Mouse (Mus musculus): ENCODE measurements around the gene Znhit6.
A peak's percentile ranks its signal among the peaks of the same experiment; 100 is the strongest.

The Znhit6 gene

DNA sequence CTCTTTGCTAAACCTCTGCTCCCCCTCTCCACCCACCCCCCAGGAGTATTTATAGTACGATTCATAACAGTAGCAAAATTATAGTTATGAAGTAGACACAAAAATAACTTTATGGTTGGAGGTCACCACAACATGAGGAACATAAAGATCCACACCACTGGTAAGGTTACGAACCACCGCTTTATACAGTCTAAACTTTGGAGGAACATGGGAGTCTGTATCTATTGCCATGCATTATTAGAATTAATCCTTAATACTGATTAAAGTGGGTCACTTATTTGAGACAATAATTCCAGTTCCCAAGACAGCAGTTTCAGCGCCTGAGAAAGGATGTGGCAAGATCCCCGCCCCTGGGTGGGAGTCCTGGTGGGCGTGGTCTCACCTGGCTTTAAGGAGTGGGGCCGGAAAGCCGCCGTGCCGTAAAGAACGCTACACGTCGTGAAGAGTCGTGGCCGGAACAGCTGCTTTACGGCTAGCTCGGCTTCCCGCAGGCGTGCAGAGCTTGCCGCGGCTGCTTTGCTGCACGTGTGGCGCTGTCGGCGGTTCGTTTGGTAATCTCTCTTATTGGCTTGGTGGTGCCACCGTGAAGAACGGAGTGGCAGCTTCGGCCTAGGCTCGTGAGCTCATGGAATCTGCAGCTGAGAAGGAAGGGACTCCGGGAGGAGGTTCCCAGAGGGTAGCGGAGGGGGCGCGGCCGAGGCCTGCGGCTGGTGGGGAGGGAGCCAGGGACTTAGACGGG lies at the start of gene Znhit6:
Gene Znhit6 (plus strand): TSS at position 463 of the 739 bp plus-strand sequence.
- DNase-seq: peak; percentile 92

DNA sequence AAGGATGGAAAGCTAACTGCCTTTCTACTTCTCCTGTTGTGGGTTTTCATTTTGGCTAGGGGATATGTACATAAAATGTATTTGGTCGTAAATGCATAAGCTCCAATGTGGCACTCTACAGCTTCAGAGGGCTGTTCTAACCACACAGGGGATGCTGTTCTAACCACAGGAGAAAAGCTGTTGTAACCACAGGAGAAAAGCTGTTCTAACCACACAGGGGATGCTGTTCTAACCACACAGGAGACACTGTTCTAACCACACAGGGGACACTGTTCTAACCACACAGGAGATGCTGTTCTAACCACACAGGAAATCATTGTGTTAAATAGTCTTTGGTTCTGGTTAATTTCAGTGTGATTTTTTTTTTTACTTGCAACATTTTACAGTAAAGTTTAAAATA lies 38.1 kb upstream of the Znhit6 start:
- DNase-seq: no peak

DNA sequence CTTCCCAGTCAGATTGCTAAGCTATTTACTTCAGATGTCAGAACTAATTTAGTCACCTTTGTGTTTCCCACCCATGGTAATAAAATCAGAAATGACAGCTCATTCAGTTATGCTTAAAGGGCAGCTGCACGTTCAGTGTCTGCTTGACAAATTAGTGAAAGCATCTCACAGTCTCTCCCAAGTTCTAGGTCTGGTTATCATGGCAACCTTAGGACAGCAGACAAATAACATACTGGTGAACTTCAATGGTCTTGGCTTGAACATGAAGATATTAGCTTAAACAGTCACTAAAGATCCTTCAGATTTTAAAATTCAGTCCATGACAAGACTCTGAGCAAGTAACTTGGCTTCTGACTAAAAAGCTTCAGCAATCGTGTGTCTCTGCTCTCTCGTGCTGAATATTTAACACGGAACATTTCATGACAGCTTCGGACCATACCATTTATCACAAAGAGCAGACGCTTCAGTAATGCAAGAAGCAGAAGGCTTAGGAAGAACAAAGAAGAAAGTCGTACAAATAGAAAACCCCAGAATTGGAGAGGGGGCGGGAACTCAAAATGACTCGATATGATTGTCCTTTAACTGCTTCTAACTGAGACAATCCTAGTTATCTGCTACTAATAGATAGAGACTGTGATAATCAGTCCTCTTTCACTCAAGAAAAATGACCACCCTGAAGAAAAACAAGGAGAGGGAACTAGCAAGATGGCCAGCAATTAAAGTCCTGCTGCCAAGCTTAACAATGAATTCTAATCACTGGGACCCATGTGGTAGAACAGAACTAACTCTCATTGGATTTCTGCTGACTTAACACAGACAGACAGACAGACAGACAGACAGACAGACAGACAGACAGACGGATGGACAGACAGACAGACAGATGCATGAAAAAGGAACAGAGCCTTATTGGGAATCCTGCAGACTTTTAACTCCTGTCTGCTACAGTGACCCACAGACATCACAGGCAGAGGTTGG lies 27.3 kb upstream of the Znhit6 start:
- DNase-seq: no peak

DNA sequence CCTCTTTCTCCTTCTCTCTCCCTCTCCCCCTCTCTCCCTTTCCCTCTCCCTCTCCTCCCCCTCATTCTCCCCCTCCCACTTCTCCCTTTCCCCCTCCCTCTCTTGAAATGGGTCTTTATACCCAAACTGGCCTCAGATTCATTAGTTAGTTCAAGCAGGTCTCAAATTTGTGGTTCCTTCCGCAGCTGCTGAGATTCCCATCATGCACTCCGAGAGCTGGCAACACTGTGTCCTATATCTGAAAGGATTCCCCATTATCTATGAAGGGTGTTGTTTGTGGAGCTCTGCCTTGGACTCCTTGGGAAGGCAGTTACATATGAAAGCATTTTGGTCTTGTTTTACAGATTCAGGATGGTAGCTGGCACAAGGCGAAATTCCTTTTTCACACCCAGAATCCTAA lies 25.8 kb upstream of the Znhit6 start:
- no peak for DNase-seq

DNA sequence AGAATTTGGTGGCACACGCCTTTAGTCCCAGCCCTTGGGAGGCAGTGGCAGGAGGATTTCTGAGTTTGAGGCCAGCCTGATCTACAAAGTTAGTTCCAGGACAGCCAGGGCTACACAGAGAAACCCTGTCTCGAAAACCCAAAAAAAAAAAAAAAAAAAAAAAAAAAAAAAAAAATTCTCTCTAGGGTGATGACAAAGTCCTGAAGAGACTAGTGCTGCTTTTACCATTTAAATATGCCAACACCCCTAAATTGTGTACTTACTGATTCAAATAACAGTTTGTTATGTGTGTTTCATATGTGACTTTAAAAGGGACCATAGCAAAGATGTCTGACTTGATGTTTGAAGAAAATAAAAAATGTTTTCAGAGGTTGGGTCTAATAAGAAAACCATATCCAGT lies 21.6 kb upstream of the Znhit6 start:
- DNase-seq: no peak

DNA sequence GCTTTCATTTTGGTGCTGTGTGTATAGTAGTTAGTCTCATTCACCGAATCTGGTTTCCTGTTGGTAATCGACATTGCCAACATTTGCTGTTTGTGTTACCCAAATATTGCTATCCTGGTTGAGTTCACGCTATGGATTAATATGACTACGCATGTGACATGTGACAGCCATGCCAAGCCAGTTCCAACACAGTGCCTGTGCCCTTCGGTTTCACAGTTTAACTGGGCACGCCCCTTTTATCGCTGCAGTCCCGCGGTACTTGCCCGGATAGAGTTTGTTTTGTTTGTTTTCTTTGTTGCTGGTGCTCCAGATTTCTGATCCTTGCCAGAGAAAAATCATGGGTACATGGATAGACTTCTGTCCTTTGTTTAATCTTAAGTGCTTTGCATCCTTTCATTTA lies 19.8 kb upstream of the Znhit6 start:
- no peak for DNase-seq

DNA sequence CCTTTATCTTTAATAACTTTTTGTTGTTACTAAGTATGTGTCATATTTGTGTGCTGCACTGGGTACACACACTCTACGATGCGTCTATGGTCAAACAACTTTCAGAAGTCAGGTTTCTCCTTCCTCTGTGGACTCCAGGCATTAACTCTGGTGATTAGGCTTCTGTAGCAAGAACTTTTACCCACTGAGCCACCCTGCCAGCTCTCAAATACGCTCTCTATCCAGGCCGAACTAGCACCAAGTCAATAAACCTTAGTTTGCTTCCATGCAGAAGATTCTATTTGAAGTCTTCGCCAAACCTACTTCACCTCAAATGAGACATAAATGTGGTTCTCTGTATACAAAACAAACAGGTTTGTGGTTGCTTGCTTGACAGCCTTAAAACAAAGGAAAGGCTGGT lies 16.3 kb upstream of the Znhit6 start:
- no peak for DNase-seq

DNA sequence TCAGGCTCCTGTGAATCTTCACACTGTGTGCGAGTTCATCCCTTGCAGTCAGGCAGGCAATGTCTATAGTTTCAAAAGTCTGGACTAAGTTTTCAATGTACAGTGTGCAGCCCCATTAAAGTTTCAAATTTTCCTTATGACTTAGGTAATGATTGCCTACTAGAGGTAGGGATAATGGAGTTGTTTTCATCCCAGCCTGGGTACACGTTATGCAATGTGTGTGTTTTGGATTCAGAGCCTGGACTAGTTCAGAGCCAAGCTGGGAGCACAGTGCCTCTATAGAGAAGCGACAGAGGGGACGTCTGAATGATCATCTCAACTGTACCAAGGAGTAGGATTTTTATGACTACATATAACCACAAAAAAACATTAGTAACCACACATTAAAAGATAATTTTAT lies 15.9 kb upstream of the Znhit6 start:
- DNase-seq: no peak

DNA sequence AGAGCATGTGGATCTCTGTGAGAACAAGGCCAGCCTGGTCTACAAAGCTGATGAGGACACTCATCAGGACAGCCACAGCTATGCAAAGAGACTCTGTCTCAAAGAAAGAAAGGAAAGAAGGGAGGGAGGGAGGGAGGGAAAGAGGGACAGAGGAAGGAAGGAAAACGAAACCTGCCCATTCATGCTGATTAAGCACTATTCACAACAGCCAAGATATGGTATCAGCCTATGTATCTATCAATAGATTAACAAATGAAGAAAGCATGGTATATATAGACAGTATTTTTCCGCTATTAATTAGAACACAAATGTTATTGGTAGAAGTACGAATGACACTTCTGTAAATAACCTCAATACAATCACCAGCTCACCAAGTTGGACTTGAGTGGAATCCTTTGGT lies 1.5 kb upstream of the Znhit6 start:
- no peak for DNase-seq

DNA sequence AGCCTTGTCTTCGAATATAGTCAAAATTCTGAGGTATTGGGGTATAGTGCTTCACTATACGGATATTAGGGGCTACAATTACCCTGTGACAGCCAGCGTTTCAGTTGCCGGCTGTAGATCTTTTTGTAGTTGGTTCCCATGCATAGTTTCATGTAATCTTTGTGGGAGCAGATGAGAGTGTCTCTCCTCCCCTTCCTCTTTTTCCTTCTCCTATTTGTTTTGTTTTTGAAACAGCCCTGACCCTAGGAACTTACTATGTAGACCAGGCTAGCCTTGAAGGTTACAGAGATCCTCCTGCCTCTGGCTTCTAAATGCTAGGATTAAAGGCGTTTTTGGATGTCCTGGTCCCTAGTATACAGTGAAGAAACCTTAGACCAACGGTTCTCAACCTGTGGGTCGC lies 665 bp upstream of the Znhit6 start:
- no peak for DNase-seq

DNA sequence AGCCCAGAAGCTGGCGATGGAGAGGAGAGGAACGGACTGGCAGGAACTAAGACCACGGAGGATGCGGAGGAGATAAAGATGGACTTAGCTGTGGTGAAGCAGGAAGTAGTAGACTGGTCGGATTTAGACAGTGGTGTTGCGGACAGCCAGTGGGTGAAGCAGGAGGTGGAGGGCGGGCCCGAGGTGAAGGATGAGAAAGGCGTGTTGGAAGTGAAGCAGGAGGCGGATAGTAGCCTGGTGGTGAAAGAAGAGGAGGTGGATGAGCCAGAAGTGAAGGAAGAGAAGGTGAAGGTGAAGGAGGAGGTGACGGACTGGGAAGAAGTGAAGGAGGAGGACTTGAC lies 447 bp downstream of the Znhit6 start:
- DNase-seq: no peak

DNA sequence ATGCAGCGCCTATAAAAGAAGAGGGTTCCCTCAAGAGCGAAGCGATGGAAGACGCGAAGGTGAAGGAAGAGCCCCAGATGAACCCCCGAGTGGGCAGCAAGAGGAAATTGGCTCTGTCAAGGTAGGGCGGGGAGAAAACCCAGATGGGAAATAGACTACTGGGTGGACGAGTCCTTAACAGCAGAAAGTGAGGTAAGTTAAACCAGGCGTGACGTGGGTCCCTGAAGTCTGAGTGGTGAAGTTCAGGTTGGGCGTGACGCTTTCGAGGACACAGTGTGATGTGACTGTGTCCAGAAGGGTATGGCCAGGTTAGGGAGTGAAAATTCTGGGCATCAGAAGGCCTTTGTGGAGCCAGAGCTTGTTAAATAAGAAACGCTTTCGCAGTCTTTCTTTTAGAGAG lies 871 bp downstream of the Znhit6 start:
- DNase-seq: no peak

DNA sequence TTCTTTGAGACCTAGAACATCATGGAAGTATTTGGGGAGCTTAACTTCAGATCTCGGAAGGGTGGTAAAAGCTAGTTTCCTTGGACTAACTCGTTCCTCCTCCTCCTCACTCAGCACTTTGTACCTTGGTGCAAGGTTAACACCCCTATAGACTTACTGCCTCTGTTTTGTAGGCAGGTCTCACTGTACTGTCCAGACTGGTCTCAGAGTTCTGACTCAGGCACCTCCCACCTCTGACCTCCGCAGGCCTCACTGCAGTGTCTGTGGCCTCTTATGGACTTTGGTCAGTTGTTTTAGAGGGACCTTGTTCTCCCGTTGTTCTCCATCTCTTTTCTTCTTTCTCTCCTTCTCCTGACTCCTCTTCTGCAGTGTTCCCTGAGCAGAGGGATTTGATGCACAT lies 7.0 kb downstream of the Znhit6 start:
- no peak for DNase-seq

DNA sequence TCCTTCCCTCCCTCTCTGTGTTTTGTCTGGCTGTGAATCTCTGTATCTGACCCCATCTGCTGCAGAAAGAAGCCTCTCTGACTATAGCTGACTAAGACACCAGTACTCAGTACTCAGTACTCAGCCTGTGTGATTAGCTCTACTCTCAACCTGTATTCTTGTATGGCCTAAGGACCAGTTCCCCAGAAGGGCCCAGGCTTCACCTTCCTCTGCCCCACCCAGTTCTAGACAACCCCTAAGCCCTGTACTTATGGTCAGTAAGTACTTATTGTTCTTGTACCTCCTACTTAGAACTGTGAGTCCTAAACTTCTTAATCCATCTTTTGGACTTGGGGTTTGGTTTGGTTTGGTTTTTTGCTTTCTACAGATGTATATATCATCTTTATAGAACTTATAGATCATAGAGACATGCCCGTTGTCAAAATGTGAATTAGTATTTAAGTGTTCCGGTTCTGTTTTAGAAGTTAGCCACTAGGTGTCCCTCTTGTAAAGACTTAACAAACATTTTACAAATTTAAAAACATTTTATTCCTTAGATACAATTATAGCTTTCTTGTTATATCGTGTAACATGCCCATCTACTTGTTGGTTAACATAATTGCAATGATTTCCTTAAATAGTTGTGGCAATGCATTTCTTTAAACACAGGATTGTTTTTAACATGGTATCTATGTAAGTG lies 7.7 kb downstream of the Znhit6 start:
- DNase-seq: no peak

DNA sequence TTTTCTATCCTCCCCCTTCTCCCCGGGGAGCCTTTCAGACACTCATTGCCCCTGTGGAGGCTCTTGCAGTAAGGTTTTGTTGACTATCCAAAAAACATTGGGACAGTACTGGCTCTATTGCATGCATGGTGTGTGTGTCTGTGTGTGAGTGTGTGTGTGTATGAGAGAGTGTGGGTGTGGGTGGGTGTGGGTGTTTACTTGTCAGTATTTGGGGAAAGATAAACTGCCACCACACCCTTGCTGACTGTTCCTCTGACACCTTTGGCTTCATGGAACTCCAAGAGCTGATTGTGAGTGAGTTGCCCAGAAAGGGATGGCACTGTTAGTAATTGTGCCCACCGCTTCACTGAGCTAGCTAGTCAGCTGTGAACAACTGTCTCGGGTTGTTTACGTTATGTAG lies 14.6 kb downstream of the Znhit6 start:
- no peak for DNase-seq

DNA sequence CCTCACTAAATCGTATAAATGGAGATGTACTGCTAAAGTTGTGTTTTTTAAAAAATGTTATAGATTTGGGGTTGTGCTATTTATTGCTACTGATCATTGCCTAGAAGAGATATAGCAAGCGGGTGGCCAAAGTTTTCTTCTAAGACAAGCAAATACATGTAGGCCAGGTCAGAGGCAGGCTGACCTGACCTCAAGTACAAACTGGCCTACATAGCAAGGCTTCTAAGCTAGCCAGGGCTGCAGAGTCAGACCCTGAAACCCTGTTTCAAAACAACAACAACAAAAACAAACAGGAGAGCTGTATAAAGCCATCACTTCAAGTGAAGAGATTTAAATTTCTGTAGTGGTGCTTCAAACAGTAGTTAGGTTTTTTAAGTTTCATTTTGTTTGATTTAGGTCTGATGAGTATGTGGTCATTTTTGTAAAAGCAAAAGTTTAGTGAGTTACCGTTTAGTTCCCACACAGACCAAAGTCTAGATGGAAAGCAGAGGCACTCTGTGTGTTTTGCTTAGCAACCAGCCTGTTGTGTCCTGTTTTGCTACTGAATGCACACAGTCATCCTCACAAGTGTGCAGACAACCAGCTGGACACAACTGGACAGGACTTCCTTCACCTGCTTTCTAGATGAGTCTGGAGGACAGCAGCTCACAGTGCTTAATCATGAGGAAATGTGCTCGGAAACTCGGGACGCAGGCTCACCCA lies 16.0 kb downstream of the Znhit6 start:
- no peak for DNase-seq

DNA sequence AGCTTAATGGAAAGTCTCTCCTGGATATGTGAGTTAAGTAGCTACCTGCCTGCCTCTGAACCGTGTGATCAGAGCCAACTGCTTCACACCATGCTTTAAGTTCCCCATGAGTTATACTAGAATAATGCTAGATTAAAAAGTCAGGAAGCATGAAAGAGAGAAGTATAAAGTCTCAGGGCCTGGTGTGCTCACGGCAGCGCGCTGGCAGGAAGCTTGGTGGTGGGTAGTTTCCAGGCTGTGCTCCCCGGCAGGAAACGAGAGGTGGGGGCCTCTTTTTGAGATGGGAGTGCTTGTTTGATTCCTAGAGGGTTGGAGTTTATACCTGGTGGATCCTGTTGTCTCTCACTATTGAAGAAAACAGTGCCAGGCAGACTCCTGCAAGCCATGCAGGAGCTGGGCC lies 19.3 kb downstream of the Znhit6 start:
- DNase-seq: no peak

DNA sequence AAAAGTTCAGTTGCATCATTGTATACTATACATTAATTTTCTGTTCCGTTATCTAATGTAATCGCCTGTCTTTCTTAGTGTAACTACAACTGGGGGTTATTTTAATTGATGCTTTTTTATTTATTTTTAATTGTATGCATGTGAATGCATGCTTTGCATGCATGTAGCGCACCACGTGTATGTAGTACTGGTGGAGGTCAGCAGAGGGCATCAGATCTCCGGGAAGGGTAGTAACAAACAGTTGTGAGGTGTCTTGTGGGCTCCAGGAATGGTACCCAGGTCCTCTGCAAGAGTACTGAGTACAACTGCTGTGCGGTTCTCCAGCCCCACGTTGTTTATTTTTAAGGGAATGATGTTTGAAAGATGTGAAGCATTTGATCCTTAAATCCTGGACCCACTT lies 23.1 kb downstream of the Znhit6 start:
- no peak for DNase-seq

DNA sequence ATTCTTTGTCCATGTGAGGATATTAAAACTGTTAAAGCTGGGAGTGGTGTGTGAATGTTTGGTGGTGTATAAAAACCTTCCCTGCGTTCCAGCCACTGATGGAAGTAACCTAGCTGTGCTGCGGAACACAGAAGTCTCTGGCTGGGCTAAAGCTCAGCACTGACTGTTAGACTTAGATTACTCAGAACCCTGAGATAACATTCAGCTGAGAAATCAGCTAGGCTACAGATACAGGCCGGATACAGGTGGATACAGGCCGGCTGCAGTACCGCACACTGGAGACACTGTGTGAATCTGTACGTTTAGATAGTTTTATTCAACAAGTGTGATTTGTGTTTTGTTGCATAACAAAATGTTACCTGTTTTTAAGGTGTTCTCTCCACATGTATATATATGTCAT lies 24.8 kb downstream of the Znhit6 start:
- DNase-seq: no peak

DNA sequence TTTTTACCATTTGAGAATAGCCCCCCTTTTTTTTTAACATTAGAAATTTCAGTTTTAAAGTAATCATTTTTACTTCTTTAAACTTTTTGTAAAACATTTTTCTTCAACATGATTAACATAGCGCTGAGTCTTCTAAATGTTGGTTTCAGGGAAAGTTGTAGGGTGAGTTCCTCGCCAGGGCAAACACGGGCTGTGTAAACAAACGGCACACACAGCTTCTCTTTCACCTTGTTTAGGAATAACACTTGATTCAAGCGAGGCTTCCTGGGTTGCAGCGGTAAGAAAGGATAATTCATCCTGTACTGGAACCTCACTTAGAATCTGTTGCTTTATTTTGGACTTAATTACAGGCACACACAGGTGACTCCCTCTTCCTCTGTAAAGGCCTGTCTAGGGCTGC lies 25.3 kb downstream of the Znhit6 start:
- no peak for DNase-seq

DNA sequence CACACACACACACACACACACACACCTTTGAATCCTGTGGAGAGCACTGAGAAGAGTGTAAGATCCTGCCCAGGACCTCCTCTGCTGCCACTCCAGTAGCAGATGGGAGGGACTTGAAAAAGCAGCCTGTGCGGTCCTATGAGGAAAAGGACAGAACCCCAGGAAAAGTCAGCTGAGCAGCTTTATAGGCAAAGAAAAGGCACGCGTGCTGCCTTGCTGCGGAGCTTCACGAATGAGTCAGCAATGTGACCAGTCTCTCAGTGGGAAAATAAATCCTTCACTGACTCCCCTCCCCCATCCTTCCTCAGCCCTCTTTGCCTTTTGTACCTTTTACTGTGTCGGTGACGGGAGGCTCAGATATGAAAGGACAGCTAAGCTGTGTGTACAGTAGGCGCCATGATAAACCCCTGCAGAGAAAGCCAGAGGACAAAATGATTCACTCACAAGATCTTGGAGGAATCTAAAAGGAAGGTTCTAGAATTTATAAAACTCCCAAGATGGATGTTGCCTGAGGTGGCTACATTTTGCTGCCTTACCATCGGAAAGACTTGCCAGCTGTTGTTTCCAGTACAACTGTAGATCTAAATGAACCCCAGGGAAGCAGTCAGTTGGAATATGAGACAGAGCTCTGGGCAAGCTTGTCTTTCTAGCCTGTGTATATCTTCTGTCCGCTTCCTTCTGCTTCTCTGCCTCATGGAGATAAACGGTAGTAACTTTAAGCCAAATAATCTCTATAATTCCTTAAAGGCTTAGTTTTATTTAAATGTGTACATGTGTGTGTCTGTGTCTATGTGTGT lies 26.6 kb downstream of the Znhit6 start:
- DNase-seq: no peak

DNA sequence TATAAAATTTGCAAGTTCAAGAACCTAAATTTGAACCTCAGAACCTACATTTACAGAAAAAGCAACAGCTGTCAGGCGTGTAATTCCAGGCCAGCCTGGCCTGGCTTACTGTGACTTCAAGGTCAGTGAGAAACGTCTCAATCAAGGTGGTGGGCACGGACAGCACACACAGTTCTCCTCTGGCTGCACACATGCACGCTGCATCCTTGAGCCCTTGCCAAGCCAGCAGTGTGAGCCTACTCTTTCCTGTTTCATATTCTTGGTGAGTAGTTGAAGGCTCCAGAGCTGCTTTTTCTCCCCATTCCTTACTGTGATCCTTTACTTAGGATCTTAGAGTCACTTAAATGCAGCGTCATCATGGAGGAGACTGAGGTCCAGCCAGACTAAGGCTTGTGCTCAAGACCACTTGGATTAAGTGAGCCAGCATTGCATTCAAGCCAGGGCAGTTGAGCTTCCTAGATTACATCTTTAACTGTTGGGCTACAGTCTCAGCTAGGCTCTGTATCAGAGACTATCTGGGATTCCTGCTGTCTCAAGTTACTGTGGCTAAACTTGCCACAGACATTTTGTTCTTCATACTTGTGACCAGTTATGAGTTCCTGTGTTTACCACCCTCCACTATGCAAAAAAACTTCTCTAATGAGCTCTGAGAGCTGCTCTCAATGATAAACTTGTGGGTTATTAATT lies 29.6 kb downstream of the Znhit6 start:
- DNase-seq: no peak

Data from cerebellum, adult 11-12 months (tissue).